Mouse (Mus musculus): ENCODE results near the gene Siglece. TPM values are rescaled to one million over a fixed set of nuclear protein-coding genes. Genes with fewer than 3 reads are reported as not detected.
"Not testable (repeated sequence)": the region's sequence is repeated elsewhere in the genome, so short reads cannot be mapped to it uniquely, and the experiment has no call there.

Siglece gene
- 1 to 10 TPM; 1.1 to 1.6 TPM for total RNA-seq (2021)
- long read RNA-seq, experiment 1, partial matches to known transcripts = 0 of 2 reads
- long read RNA-seq, experiment 1, other reads (novel, unspliced or antisense) = 0 of 2 reads
- long read RNA-seq, experiment 2 = 0 reads

GRCm38 (mm10) chr7:43660002-43660401 is at the start of gene Siglece:
Gene Siglece (minus strand): TSS chr7:43660161.
- no peak for DNase-seq

DNA sequence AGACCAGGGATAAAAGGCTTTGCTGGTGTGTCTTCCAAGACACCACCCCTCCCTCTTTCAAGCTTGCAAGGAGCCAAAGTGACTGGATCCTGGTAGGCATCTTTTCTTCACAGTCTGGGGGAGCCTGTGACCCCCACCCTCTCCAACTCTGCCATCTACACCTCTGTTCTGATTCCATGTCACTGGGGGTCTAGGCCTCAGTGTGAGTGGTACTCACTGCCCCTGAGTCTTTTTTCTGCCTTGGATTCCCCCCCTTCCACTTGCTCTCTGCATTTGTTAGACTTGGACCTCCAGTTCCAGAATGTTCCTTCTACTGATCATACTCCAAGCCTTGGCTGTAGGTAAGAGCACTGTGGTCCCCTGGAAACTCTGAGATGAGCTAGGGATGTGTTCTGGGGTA is 30.2 kb upstream of the Siglece start, which contains the start of gene Klk14:
Gene Klk14 (plus strand): TSS at position 301 of the 400 bp plus-strand sequence.
- DNase-seq = no peak

DNA sequence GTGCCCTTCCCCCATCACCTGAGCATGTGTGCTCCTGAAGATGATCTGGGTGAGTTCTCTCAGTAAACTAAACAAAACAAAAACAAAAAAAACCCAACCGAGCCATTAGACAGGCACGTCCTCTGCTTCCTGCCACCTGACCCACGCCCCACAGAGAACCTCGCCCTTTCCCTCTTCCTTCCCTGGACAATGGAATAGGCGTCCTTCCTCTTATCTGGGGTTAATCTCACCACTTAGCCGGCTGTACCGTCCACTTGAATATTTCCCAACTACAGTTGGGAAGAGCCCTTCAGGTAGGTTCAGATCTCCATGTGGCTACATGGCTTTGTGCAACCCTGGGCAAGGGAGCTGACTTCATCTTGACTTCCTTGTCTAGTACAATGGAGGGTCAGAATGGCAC is 25.1 kb upstream of the Siglece start:
- no peak for DNase-seq

DNA sequence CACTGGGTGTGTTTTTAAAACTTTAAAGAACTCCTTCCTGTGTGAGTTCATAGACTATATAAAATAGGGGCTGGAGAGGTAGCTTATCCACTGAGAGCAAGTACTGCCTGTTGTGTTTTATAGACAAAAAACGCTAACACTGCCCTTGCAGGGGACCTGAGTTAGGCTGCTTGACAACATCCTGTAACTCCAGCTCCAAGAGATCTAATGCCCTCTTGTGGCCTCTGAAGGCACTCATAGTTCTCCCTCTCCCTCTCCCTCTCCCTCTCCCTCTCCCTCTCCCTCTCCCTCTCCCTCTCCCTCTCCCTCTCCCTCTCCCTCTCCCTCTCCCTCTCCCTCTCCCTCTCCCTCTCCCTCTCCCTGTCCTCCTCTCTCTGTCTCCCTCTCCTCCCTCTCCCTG is 22.6 kb upstream of the Siglece start:
- DNase-seq = not testable (repeated sequence)

GRCm38 (mm10) chr7:43680960-43681359 is 21.0 kb upstream of the Siglece start:
- DNase-seq = peak; percentile 80

- DNase-seq = peak; percentile 60
Observed at GRCm38 (mm10) chr7:43678517-43678916, 18.6 kb upstream of the Siglece start.

GRCm38 (mm10) chr7:43675091-43675490 is 15.1 kb upstream of the Siglece start:
- DNase-seq = no peak

DNA sequence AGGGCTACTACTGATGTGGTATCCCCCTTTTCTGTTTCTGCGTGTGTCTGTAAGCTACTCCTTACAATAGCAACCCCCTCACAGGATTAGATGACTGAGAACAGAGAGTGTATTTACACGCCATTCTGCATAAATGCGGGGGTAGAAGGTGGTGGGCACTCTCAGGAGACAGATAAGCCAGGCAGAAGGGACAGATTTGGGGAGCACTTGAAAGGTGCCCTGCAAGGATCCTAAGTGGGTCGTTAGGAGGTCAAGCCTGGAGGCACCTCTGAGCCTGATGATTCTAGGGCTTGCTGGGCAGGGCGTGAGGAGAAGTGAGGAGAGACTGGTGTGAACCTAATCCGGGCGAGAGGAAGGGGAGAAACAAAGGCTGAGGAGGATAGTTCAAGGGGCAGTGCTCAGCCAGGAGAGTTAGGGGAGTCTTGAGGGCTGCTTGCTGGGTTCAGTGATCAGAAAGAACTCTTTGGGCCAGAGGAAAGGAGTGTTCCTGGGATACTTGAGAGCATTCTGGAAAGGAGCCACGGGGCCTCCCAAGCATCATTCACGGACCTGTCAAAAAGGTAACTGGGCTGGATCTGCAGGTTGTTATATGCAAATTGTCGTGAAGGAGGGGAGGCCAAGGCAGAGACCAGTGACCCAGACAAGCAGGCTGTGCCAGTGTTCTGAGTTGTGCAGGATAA is 12.8 kb upstream of the Siglece start:
- no peak for DNase-seq

DNA sequence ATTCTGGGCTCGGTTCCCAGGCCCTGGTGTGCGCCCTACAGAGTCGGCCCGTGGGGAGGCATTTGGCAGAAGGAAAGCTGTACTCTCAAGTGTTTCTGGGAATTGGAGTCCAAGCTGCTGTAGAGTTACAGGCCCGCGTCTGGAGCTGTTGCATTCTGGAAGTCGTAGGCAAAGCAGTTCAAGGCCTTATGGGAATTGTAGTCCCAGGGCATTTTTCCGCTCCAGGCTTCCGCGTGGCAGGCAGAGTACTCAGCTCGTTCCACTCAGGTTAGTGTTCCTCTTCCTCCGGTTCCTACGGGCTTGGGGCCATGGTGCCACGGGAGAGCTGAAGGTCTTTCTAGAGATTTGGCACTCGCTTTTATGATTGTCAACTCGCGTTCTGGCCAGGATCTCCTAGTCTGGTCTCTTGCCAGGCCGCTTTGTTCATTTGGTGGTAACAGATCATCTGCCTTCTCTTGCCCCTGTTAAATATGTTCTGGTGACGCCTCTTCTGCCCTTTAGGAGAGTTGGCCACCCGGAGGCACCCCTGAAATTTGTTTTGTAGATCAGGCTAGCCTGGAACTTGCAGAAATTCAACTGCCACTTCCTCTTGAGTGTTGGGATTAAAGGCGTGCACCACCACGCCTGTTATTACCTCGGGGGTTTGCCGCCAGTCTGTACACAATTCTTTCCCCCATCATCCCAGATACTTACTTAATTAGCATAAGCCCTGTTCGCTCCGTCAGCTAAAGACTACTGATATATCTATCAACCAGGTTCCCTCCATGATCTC is 12.0 kb upstream of the Siglece start, which contains the start of gene Ctu1:
Gene Ctu1 (plus strand): TSS at position 208 of the 772 bp plus-strand sequence.
- peak; percentile 92 for DNase-seq

DNA sequence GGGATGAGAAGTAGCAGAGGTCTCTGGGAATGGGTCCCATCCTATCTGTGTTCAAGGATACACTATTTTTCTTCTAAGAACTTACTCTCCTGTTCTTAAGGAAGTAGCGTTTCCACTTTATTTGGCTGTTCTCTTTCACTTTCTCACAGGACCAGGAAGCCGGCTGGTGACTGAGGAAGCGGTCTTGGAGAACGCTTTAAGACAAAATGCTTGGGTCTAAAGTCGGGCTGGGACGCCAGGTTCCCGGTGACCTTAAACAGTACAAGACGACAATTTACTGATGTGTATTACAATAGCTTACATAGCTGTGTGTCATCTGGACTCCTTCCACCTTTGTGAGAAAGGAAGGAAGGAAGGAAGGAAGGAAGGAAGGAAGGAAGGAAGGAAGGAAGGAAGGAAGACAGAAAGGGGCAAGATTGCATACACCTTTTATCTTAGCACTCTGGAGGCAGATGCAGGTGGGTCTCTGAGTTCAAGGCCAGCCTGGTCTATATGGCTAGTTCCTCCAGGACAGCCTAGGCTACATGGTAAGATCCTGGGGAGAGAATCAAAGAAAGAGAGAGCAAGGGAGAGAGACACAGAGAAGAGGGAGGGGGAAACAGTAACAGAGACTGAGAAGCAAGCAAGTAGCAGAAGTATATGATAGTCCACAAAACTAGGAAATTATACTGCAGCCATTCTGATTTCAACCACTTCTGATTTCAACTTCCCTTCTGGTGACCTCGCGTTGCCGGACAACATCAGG is 11.3 kb upstream of the Siglece start:
- no peak for DNase-seq

DNA sequence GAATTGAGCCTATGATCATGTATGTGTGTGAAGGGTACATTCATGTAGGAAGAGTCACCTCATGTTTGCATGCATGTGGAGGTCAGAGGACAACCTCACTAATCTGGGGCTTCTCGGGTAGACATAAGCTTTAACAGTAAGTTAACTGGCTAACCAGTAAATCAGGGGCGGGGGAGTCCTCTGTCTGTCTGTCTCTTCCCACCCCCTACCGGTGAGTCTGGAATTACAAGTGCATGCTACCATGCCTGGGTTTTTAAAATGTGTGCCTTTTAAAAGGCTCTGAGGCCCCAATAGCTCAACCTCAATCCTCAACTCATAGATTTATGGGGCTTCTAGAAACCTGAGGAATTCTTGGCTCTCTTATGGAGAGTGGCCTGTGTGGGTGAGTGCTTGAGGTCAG is 8.6 kb upstream of the Siglece start:
- DNase-seq = peak; percentile 36

GRCm38 (mm10) chr7:43667221-43667620 is 7.3 kb upstream of the Siglece start:
- not testable (repeated sequence) for DNase-seq

- no peak for DNase-seq
Observed at GRCm38 (mm10) chr7:43662804-43663203, 2.8 kb upstream of the Siglece start.

GRCm38 (mm10) chr7:43656232-43656631 is 3.7 kb downstream of the Siglece start:
- DNase-seq = no peak

DNA sequence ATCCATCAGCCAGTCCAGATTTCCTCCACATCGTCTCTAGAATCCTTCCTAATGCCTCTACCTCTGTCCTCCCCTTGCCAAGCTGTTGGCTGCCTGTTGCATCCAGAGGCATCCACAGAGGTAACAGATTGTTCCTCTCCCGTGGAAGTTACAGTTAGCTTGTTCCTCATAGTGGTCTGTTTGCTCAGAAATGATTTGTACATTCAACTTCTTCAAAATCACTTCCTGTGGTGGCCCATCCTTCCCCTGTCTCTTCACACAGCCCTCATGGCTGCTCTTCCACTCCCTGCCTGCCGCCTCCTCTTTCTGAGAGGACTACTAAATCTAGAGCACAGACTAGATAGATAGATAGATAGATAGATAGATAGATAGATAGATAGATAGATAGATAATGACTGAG is 5.4 kb downstream of the Siglece start:
- DNase-seq = no peak

GRCm38 (mm10) chr7:43652683-43653082 is 7.3 kb downstream of the Siglece start:
- DNase-seq = no peak

DNA sequence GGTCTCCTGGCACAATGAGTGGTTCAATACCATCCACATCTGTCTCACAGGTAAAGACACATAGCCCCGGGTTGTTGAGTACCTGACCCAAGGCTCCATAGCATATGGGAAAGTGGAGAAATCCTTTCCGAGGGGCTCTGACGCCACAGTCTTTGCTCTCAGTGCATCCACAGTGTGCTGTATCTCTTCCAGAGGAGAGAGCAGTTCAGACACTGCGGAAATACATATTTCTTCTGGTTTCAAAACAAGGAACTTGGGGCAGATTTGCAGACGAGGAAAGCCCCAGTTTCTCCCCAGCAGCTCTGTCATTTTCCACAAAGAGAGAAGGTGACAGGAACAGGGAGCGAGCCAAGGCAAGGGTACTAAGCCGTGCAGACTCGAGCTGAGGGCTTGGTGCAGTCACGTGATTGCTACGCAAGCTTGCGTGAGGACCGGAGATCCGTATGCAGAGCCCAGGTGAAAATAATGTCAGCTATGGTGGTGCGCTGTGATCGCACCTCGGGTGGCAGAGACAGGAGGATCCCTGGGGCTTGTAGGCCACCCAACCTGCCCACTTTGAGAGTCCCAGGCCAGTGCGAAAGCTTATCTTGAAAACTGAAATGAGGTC is 16.8 kb downstream of the Siglece start:
- no peak for DNase-seq

- DNase-seq = peak; percentile 62
Observed at GRCm38 (mm10) chr7:43642587-43642986, 17.4 kb downstream of the Siglece start.

DNA sequence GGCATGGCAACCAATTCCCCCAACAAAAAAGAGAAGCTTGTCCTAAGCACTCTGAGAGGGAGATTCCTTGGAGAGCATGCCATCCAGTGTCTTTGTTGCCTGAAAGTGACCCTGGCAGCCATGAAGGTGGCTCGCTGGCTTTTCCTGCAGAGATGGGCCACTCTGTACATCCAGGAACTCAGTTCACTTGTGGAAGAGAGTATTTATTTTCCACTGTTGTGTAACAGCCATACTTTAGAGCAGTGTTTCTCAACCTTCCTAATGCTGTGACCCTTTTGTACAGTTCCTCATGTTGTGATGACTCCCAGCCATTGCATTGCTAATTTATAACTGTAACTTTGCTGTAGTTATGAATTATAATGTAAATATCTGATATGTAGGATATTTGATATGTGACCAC is 22.8 kb downstream of the Siglece start:
- DNase-seq = no peak

GRCm38 (mm10) chr7:43636194-43636593 is 23.8 kb downstream of the Siglece start:
- DNase-seq = no peak

- no peak for DNase-seq
Observed at GRCm38 (mm10) chr7:43634500-43634899, 25.5 kb downstream of the Siglece start, which contains the start of gene Ceacam18. Gene Ceacam18 (plus strand): TSS chr7:43634707.

- no peak for DNase-seq
Observed at GRCm38 (mm10) chr7:43633940-43634339, 26.0 kb downstream of the Siglece start.

Data from adrenal gland, postnatal 10 days (tissue).